Mouse (Mus musculus): ENCODE measurements around the gene Mgat1. TPM values are rescaled to one million over a fixed set of nuclear protein-coding genes. Genes with fewer than 3 reads are reported as not detected.
"Not testable (repeated sequence)": the region's sequence is repeated elsewhere in the genome, so short reads cannot be mapped to it uniquely, and the experiment has no call there.

Gene Mgat1
- 31.0 and 31.1 TPM in 2 replicates for polyA plus RNA-seq (2014; fragmentation: Nextera tagmentation; extraction: Ambion mirVana)

DNA sequence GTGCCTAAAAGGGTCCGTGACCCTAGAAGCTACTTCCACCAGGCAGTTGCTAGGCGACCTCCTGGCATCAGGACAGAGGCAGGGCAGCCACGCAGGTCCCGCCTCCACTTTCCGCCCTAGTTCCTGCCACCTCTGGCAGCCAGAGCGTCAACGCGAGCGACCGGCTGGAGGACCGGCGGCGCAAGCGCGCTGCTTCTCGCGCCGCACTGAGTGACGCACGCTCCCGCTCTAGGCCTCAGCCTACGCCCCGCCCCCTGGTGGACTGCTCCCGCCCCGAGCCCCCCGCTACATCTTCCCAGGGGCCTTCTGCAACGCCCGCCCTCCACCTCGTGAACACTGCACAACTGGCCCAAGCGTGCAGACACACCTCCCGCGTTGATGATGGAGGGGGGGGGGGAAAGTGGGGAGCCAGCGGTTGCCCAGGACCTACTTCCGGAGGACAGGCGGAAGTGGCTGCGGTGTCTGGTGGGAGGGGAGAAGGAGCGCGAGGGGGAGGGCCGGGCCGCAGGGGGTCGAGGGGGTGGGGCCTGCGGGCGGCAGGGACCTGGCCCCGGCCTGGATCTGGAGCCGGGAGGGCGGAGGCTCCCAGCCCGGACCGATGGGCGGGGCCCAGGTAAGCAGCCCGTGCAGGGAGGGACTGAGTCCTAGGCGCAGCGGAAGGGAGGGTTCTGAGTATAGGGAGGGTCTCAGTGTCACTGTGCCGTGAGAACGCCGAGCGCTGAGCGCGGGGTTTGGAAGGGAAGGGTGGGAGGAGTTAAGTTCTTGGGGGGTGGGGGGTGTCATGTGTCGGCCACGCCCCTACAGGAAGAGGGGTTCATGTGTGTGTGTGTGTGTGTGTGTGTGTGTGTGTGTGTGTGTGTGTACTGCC lies at the start of gene Mgat1:
Gene Mgat1, plus strand, starts transcription at position 465 of the 868 bp plus-strand sequence.
- Histone ChIP-seq H3K36me3 (replicated peaks; ENCODE audit: control insufficient read depth, insufficient read depth) (no peaks in the 10 kb centered on the region), H3K4me2 (replicated peaks) (peak within 1 kb of the TSS; percentile 52), H3K4me1 (replicated peaks; ENCODE audit: control insufficient read depth, insufficient read depth, low read length) (peaks cover 31% of the 10 kb centered on the region), H3K27ac (peak within 1 kb of the TSS; percentile 92), H3K9ac (peak within 1 kb of the TSS; percentile 85), H3K9me3 (ENCODE audit: control insufficient read depth, low read length) (no peaks in the 10 kb centered on the region), H3K27me3 (ENCODE audit: control insufficient read depth, insufficient read depth, low read length) (no peaks in the 10 kb centered on the region), H3K4me3 (replicated peaks; ENCODE audit: low read length) (peak within 1 kb of the TSS; percentile 66)
- ATAC-seq (ENCODE audit: low FRiP score) = peak; percentile 97
- DNase-seq (ENCODE audit: low spot score) = peak; percentile 90
- under 1% methylated on average over 55 of the region's 60 CpGs for WGBS

DNA sequence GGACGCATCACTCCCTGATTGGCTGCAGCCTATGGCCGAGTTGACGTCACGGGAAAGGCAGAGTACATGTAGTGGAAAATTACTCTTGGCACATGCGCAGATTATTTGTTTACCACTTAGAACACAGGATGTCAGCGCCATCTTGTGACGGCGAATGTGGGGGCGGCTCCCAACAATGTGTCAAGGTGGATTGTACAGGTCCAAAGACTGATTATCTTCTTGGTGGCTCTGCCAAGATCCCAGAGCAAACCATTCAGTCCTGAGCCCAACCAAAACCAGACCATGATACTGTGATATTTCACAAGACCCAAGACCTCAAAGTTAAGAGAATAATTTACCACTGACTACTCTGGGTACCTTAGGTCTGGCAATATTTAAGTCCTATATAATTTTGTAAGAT lies 49.2 kb upstream of the Mgat1 start:
- ATAC-seq (ENCODE audit: low FRiP score); H3K4me1 ChIP-seq (replicated peaks; ENCODE audit: control insufficient read depth, insufficient read depth, low read length); H3K4me2 ChIP-seq (replicated peaks); H3K9me3 ChIP-seq (ENCODE audit: control insufficient read depth, low read length); H3K36me3 ChIP-seq (replicated peaks; ENCODE audit: control insufficient read depth, insufficient read depth); H3K4me3 ChIP-seq (replicated peaks; ENCODE audit: low read length); H3K27me3 ChIP-seq (ENCODE audit: control insufficient read depth, insufficient read depth, low read length); DNase-seq (ENCODE audit: low spot score); H3K27ac ChIP-seq; H3K9ac ChIP-seq: not testable (repeated sequence)
- 91% methylated on average over 9 of the region's 9 CpGs for WGBS

DNA sequence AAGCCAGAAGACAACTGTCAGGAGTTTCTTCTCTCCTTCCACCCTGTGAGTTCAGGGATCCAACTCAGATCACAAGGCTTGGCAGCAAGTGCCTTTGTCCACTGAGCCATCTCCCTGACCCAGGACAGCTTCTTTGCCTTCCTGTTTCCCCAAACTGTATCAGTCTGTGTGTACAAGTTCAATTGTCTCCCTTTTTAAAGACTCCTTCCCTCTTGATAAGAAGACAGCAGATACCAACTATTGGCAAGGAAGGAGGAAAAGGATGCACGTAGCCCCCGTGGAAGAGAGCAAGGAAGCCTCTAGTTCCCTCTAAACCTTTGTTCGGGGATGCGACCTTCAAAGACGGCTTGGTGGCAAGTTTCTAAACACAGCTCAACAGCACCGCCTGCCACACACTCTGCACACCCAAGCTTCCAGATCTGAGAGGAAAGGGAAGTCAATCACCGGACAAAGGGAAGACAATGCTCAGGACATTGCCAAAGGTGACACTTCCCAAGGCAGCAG lies 48.1 kb upstream of the Mgat1 start:
- no peak for DNase-seq (ENCODE audit: low spot score)
- no peaks in the 10 kb centered on the region for H3K9me3 ChIP-seq (ENCODE audit: control insufficient read depth, low read length)

GRCm38 (mm10) chr11:49200666-49201065 lies 43.3 kb upstream of the Mgat1 start:
- Histone ChIP-seq H3K27me3 (ENCODE audit: control insufficient read depth, insufficient read depth, low read length) (no peaks in the 10 kb centered on the region), H3K36me3 (replicated peaks; ENCODE audit: control insufficient read depth, insufficient read depth) (no peaks in the 10 kb centered on the region), H3K9ac (no peak overlapping the region), H3K27ac (no peak overlapping the region), H3K4me3 (replicated peaks; ENCODE audit: low read length) (no peak overlapping the region), H3K9me3 (ENCODE audit: control insufficient read depth, low read length) (no peaks in the 10 kb centered on the region), H3K4me1 (replicated peaks; ENCODE audit: control insufficient read depth, insufficient read depth, low read length) (peaks cover 21% of the 10 kb centered on the region), H3K4me2 (replicated peaks) (no peak overlapping the region)
- ATAC-seq (ENCODE audit: low FRiP score) = no peak
- DNase-seq (ENCODE audit: low spot score) = no peak

More for the DNA sequence above, 48.1 kb upstream of the Mgat1 start:
- 87% methylated on average over 7 of the region's 7 CpGs for WGBS
- Histone ChIP-seq H3K27me3 (ENCODE audit: control insufficient read depth, insufficient read depth, low read length) (no peaks in the 10 kb centered on the region), H3K9ac (no peak overlapping the region), H3K36me3 (replicated peaks; ENCODE audit: control insufficient read depth, insufficient read depth) (no peaks in the 10 kb centered on the region), H3K4me3 (replicated peaks; ENCODE audit: low read length) (no peak overlapping the region), H3K4me2 (replicated peaks) (no peak overlapping the region), H3K4me1 (replicated peaks; ENCODE audit: control insufficient read depth, insufficient read depth, low read length) (no peaks in the 10 kb centered on the region), H3K27ac (no peak overlapping the region)
- no peak for ATAC-seq (ENCODE audit: low FRiP score)

DNA sequence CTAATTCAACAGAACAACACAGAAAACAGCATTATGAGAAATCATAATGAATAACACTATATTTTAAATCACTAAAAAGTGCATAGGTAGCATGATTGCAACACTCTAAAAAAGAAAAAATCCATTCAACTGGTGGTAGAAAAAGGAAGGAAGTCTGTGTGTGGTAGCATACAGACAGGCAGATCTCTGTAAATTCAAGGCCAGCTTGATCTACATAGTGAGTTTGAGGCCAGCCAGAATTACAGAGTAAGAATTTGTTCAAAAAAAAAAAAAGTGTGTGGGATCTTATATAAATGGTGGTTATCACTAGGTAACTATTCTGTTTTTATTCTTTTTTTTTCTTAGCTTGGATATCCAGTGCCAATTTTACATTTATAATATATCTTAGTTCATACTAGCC lies 42.8 kb upstream of the Mgat1 start:
- Histone ChIP-seq H3K27me3 (ENCODE audit: control insufficient read depth, insufficient read depth, low read length) (no peaks in the 10 kb centered on the region), H3K9me3 (ENCODE audit: control insufficient read depth, low read length) (no peaks in the 10 kb centered on the region), H3K36me3 (replicated peaks; ENCODE audit: control insufficient read depth, insufficient read depth) (no peaks in the 10 kb centered on the region), H3K4me1 (replicated peaks; ENCODE audit: control insufficient read depth, insufficient read depth, low read length) (peaks cover 22% of the 10 kb centered on the region), H3K27ac (no peak overlapping the region), H3K4me2 (replicated peaks) (no peak overlapping the region), H3K4me3 (replicated peaks; ENCODE audit: low read length) (no peak overlapping the region), H3K9ac (no peak overlapping the region)
- ATAC-seq (ENCODE audit: low FRiP score) = no peak
- DNase-seq (ENCODE audit: low spot score) = no peak

DNA sequence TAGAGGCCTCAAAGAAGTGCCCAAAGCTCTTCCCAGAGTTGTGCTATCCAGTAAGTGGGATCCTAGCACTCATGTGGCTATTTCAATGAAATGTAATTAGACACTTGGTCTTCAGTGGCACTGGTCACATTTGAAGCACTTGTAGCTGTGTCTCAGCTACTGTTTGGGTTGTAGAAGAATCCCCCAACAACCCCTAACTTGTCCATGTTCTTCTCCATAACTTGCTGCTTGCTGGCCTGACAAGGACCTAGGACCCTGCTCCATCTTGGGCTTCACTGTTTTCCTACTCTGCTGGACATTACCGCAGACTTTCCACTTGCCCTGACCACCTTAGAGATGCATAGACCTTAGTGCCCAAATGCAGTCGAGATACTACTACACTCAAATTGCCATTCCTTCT lies 41.9 kb upstream of the Mgat1 start:
- H3K36me3 ChIP-seq (replicated peaks; ENCODE audit: control insufficient read depth, insufficient read depth) = peaks cover 6% of the 10 kb centered on the region; the same call in 1 of the 2 replicates
- DNase-seq (ENCODE audit: low spot score) = no peak
- H3K4me2 ChIP-seq (replicated peaks) = peak overlapping the region; percentile 95
- peak overlapping the region; percentile 90 for H3K4me3 ChIP-seq (replicated peaks; ENCODE audit: low read length)
- H3K4me1 ChIP-seq (replicated peaks; ENCODE audit: control insufficient read depth, insufficient read depth, low read length) = peaks cover 22% of the 10 kb centered on the region
- H3K27me3 ChIP-seq (ENCODE audit: control insufficient read depth, insufficient read depth, low read length) = no peaks in the 10 kb centered on the region
- no peaks in the 10 kb centered on the region for H3K9me3 ChIP-seq (ENCODE audit: control insufficient read depth, low read length)
- H3K27ac ChIP-seq = peak overlapping the region; percentile 98; the same call in 1 of the 2 replicates
- no peak for ATAC-seq (ENCODE audit: low FRiP score)
- WGBS = 76% methylated on average over 2 of the region's 2 CpGs
- peak overlapping the region; percentile 97 for H3K9ac ChIP-seq

GRCm38 (mm10) chr11:49202523-49203061 lies 41.4 kb upstream of the Mgat1 start:
- H3K27me3 ChIP-seq (ENCODE audit: control insufficient read depth, insufficient read depth, low read length) = no peaks in the 10 kb centered on the region
- ATAC-seq (ENCODE audit: low FRiP score) = peak; percentile 31; the same call in 1 of the 2 replicates
- H3K4me3 ChIP-seq (replicated peaks; ENCODE audit: low read length) = peak overlapping the region; percentile 90
- H3K36me3 ChIP-seq (replicated peaks; ENCODE audit: control insufficient read depth, insufficient read depth) = peaks cover 6% of the 10 kb centered on the region
- H3K9ac ChIP-seq = peak overlapping the region; percentile 97
- H3K9me3 ChIP-seq (ENCODE audit: control insufficient read depth, low read length) = no peaks in the 10 kb centered on the region
- peak overlapping the region; percentile 95 for H3K4me2 ChIP-seq (replicated peaks)
- H3K4me1 ChIP-seq (replicated peaks; ENCODE audit: control insufficient read depth, insufficient read depth, low read length) = peaks cover 22% of the 10 kb centered on the region
- 8% methylated on average over 10 of the region's 10 CpGs for WGBS
- peak overlapping the region; percentile 98 for H3K27ac ChIP-seq
- DNase-seq (ENCODE audit: low spot score) = no peak

GRCm38 (mm10) chr11:49203129-49203768 lies 40.7 kb upstream of the Mgat1 start, which contains the start of gene Zfp62:
Zfp62 (plus strand) TSS chr11:49203292.
- Histone ChIP-seq H3K4me1 (replicated peaks; ENCODE audit: control insufficient read depth, insufficient read depth, low read length) (peaks cover 22% of the 10 kb centered on the region), H3K9ac (peak within 1 kb of the TSS; percentile 97), H3K4me3 (replicated peaks; ENCODE audit: low read length) (peak within 1 kb of the TSS; percentile 90), H3K27ac (peak within 1 kb of the TSS; percentile 98), H3K36me3 (replicated peaks; ENCODE audit: control insufficient read depth, insufficient read depth) (peaks cover 6% of the 10 kb centered on the region), H3K9me3 (ENCODE audit: control insufficient read depth, low read length) (no peaks in the 10 kb centered on the region), H3K27me3 (ENCODE audit: control insufficient read depth, insufficient read depth, low read length) (no peaks in the 10 kb centered on the region), H3K4me2 (replicated peaks) (peak within 1 kb of the TSS; percentile 95)
- WGBS = 0% methylated on average over 42 of the region's 47 CpGs
- ATAC-seq (ENCODE audit: low FRiP score) (peak; percentile 94), DNase-seq (ENCODE audit: low spot score) (peak; percentile 93)

Data from hindbrain, embryonic 14.5 days (tissue).